ENCODE assay signal across 9 mouse cellular contexts in the genomic region with DNA sequence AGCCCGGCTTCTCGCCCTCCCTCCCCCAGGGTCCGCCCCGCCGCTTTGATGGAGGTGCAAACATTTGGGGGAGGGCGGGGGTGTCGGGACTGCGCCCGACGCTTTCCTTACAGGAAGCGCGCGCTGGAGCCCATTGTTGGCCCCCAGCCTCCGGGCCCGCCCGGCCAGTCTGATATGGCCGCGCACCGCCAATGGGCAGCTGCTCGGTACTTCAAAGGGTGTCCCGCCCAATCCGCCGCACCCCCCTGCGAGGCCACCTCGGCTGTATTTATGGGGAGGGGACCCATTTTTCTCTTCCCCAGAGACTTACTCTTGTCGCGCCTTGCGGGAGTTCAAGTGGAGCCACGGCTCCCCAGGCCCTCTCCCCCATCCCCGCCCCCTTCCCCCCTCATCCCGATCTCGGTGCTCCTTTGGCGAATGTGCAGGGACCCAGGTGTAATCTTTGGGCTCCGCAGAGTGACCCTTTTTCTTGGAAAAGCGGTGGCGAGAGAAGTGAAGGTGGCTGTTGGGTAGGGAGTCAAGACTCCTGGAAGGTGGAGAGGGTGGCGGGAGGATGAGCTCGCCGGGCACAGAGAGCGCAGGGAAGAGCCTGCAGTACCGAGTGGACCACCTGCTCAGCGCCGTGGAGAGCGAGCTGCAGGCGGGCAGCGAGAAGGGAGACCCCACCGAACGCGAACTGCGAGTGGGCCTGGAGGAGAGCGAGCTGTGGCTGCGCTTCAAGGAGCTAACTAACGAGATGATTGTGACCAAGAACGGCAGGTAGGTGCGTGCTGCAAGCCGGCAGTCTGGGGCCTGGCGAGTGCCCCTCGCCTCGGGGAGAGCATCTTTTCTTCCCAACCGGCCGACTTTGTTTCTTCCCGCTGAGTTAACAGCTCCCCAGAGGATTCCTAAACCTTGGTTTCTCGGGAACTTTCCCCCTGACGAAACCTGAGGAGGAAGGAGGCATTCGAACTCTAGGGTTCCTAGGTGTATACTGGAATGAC. TPM values are rescaled to one million over a fixed set of nuclear protein-coding genes. Genes with fewer than 3 reads are reported as not detected.
DNase-seq lines count a peak whose midpoint lies in the region; ATAC-seq lines count a peak whose summit lies in the region.
"Had no signal": no experiment of that assay in that cellular context is flagged by ENCODE, and none has a peak within 500 bp of the region (broad histone marks: within the 10 kb centered on the region; RNA-seq: fewer than 3 reads in every experiment).

TSS of gene T (plus strand) at position 446 of the 983 bp plus-strand sequence.

- H3K27me3 ChIP-seq in heart, embryonic 16.5 days (ENCODE audit: control insufficient read depth, insufficient read depth, low read length) = peaks cover 93% of the 10 kb centered on the region
- H3K27me3 ChIP-seq in hindbrain, embryonic 12.5 days = peaks cover 99% of the 10 kb centered on the region
- H3K27me3 ChIP-seq in midbrain, embryonic 15.5 days (replicated peaks) = peaks cover 98% of the 10 kb centered on the region

- no peaks in the 10 kb centered on the region for H3K9me3 ChIP-seq in heart, embryonic 16.5 days (replicated peaks; ENCODE audit: control insufficient read depth, low read length)
- no peaks in the 10 kb centered on the region for H3K9me3 ChIP-seq in hindbrain, embryonic 12.5 days (replicated peaks)
- no peaks in the 10 kb centered on the region for H3K9me3 ChIP-seq in midbrain, embryonic 15.5 days

- no peak within 1 kb of the TSS for H3K9ac ChIP-seq in heart, embryonic 16.5 days (ENCODE audit: low read length)
- no peak within 1 kb of the TSS for H3K9ac ChIP-seq in hindbrain, embryonic 12.5 days
- H3K9ac ChIP-seq in midbrain, embryonic 15.5 days = no peak within 1 kb of the TSS

- H3K36me3 ChIP-seq in heart, embryonic 16.5 days (ENCODE audit: control insufficient read depth, insufficient read depth) = no peaks in the 10 kb centered on the region
- no peaks in the 10 kb centered on the region for H3K36me3 ChIP-seq in hindbrain, embryonic 12.5 days
- no peaks in the 10 kb centered on the region for H3K36me3 ChIP-seq in midbrain, embryonic 15.5 days (replicated peaks)

- H3K4me2 ChIP-seq in heart, embryonic 16.5 days (ENCODE audit: low read depth, low read length) = peak within 1 kb of the TSS; percentile 59
- H3K4me2 ChIP-seq in hindbrain, embryonic 12.5 days (replicated peaks) = peak within 1 kb of the TSS; percentile 42
- peak within 1 kb of the TSS; percentile 45 for H3K4me2 ChIP-seq in midbrain, embryonic 15.5 days

- no peak for ATAC-seq in heart, embryonic 16.5 days (replicated peaks; ENCODE audit: extremely low read depth, insufficient read depth, low FRiP score)
- ATAC-seq in hindbrain, embryonic 12.5 days (ENCODE audit: low FRiP score) = no peak
- no peak for ATAC-seq in midbrain, embryonic 15.5 days (replicated peaks)

- peak within 1 kb of the TSS; percentile 37 for H3K4me3 ChIP-seq in heart, embryonic 16.5 days (ENCODE audit: low read length)
- H3K4me3 ChIP-seq in hindbrain, embryonic 12.5 days = peak within 1 kb of the TSS; percentile 22
- H3K4me3 ChIP-seq in midbrain, embryonic 15.5 days = peak within 1 kb of the TSS; percentile 22

- no peak for DNase-seq in heart, postnatal 4 days
- DNase-seq in ZHBTc4 (ENCODE audit: low read depth, low spot score) = peak; percentile 62
- no peak for DNase-seq in right cerebral cortex, postnatal 4 days
- DNase-seq in left cerebral cortex, adult 8-10 months (ENCODE audit: low spot score in 2 of 2) = no peak
- no peak for DNase-seq in spleen, postnatal 4 days (ENCODE audit: low spot score in 2 of 2)
- DNase-seq: right cerebral cortex, adult 18-20 months had no signal

- H3K27ac ChIP-seq in heart, embryonic 16.5 days (ENCODE audit: low read length) = no peak within 1 kb of the TSS
- H3K27ac ChIP-seq in hindbrain, embryonic 12.5 days = no peak within 1 kb of the TSS
- no peak within 1 kb of the TSS for H3K27ac ChIP-seq in midbrain, embryonic 15.5 days

- H3K4me1 ChIP-seq in heart, embryonic 16.5 days (ENCODE audit: control insufficient read depth, insufficient read depth, low read length) = peaks cover 15% of the 10 kb centered on the region; the same call in 1 of the 2 replicates
- peaks cover 22% of the 10 kb centered on the region for H3K4me1 ChIP-seq in hindbrain, embryonic 12.5 days
- peaks cover 23% of the 10 kb centered on the region for H3K4me1 ChIP-seq in midbrain, embryonic 15.5 days

- 1% methylated on average over 65 of the region's 65 CpGs for WGBS in heart, embryonic 16.5 days
- WGBS in hindbrain, embryonic 12.5 days = under 1% methylated on average over 63 of the region's 65 CpGs
- WGBS in midbrain, embryonic 15.5 days = under 1% methylated on average over 63 of the region's 65 CpGs

RNA-seq across cellular contexts. Expression of gene T, which starts in this region (rescaled TPM):
- 0.16 and 0.35 TPM in 2 replicates for polyA plus RNA-seq in heart, embryonic 16.5 days (2015; fragmentation: Nextera tagmentation; extraction: Ambion mirVana)
- not detected for total RNA-seq in heart, postnatal 4 days (2021)
- 0.36 and 1.6 TPM in 2 replicates for polyA plus RNA-seq in hindbrain, embryonic 12.5 days (2016; fragmentation: Nextera tagmentation; extraction: Ambion mirVana)
- 0.56 and 0.61 TPM in 2 replicates for polyA plus RNA-seq in midbrain, embryonic 15.5 days (2015; fragmentation: Nextera tagmentation; extraction: Ambion mirVana)
- total RNA-seq in left cerebral cortex, adult 8-10 months (2022) = not detected
